Mouse (Mus musculus) midbrain, embryonic 11.5 days (tissue): ENCODE results near the gene Timmdc1. TPM values are rescaled to one million over a fixed set of nuclear protein-coding genes. Genes with fewer than 3 reads are reported as not detected.

Experiments
- ATAC-seq: fragments of 200-750 bp; cut with Nextera tagmentation; 2 replicates; pipeline ENCODE4 v1.8.0; 2017; ENCODE audit warnings: moderate TSS enrichment, moderate library complexity; ENCODE audit not compliant: low FRiP score
- DNase-seq: peaks from one replicate; pipeline ENCODE4 v3.0.0; 2015; ENCODE audit warnings: low spot score; ENCODE audit errors: missing footprints
- H3K27ac ChIP-seq: fragments of 300-500 bp; sonication (generic); 2 replicates; pipeline ENCODE4 v1.5.1; 2014; ENCODE audit warnings: low read depth, low read length
- H3K27me3 ChIP-seq: fragments of 300-500 bp; sonication (generic); 2 replicates; pipeline ENCODE4 v1.6.1; 2014; ENCODE audit warnings: mild to moderate bottlenecking, low read length, moderate library complexity, mixed read lengths; ENCODE audit not compliant: control insufficient read depth, insufficient read depth
- H3K36me3 ChIP-seq: fragments of 300-500 bp; sonication (generic); 2 replicates; pipeline ENCODE4 v1.6.1; 2014; ENCODE audit warnings: mild to moderate bottlenecking, low read length, moderate library complexity, mixed read lengths; ENCODE audit not compliant: control insufficient read depth, insufficient read depth
- H3K4me1 ChIP-seq: fragments of 300-500 bp; sonication (generic); 2 replicates; pipeline ENCODE4 v1.6.1; 2014; ENCODE audit warnings: low read length; ENCODE audit not compliant: control insufficient read depth, insufficient read depth
- H3K4me2 ChIP-seq: fragments of 300-500 bp; sonication (generic); 2 replicates; pipeline ENCODE4 v1.6.1; 2014; ENCODE audit warnings: mild to moderate bottlenecking, moderate library complexity
- H3K4me3 ChIP-seq: fragments of 300-500 bp; sonication (generic); 2 replicates; pipeline ENCODE4 v1.5.1; 2014; ENCODE audit warnings: low read depth, low read length
- H3K9ac ChIP-seq: fragments of 300-500 bp; sonication (generic); 2 replicates; pipeline ENCODE4 v1.6.1; 2014; ENCODE audit warnings: low read length
- H3K9me3 ChIP-seq: fragments of 300-500 bp; sonication (generic); 2 replicates; pipeline ENCODE4 v1.6.1; 2016; ENCODE audit warnings: low read length; ENCODE audit not compliant: control insufficient read depth
- WGBS: fragments of 180-500 bp; shearing (Covaris S2); extraction: QIAGEN DNeasy Blood & Tissue Kit; methylation state at CpG from one replicate; pipeline ENCODE4 v1.1.7; 2014; 5-methylcytosine and 5-hydroxymethylcytosine counted together
- polyA plus RNA-seq: library from polyadenylated mRNA; unstranded; fragments of >200 nt; fragmentation: Nextera tagmentation; extraction: Ambion mirVana; gene quantifications from 2 replicates; pipeline ENCODE4 v1.2.1, GENCODE M21; 2014

Gene Timmdc1
- polyA plus RNA-seq, 1 experiment from 2014 or later = 27.6 TPM

- Histone ChIP-seq H3K4me3 (peak overlapping the region; percentile 79), H3K36me3 (peaks cover 11% of the 10 kb centered on the region), H3K9me3 (no peaks in the 10 kb centered on the region), H3K9ac (peak overlapping the region; percentile 97), H3K27me3 (no peaks in the 10 kb centered on the region), H3K4me2 (peak overlapping the region; percentile 68), H3K27ac (no peak overlapping the region), H3K4me1 (peaks cover 10% of the 10 kb centered on the region)
- DNase-seq (peak; percentile 79), ATAC-seq (no peak)
- WGBS = 51% methylated on average over 12 of the region's 12 CpGs
Observed at GRCm38 (mm10) chr16:38451421-38452205, 70.8 kb downstream of the Timmdc1 start.

GRCm38 (mm10) chr16:38450707-38451106, 71.8 kb downstream of the Timmdc1 start:
- ATAC-seq = no peak
- no peak for DNase-seq
- Histone ChIP-seq H3K9ac (no peak overlapping the region), H3K27ac (no peak overlapping the region), H3K36me3 (peaks cover 18% of the 10 kb centered on the region), H3K4me3 (no peak overlapping the region), H3K27me3 (no peaks in the 10 kb centered on the region), H3K4me1 (peaks cover 10% of the 10 kb centered on the region), H3K9me3 (no peaks in the 10 kb centered on the region), H3K4me2 (no peak overlapping the region)
- WGBS = 88% methylated on average over 7 of the region's 7 CpGs

GRCm38 (mm10) chr16:38448458-38448857, 74.0 kb downstream of the Timmdc1 start:
- DNase-seq = no peak
- WGBS = 92% methylated on average over 12 of the region's 12 CpGs
- H3K36me3 ChIP-seq = peaks cover 28% of the 10 kb centered on the region

More at GRCm38 (mm10) chr16:38448458-38448857, 74.0 kb downstream of the Timmdc1 start:
- Histone ChIP-seq H3K27ac (no peak overlapping the region), H3K4me1 (peaks cover 10% of the 10 kb centered on the region), H3K4me3 (no peak overlapping the region), H3K4me2 (no peak overlapping the region), H3K9me3 (no peaks in the 10 kb centered on the region; the same call in 1 of the 2 replicates), H3K9ac (no peak overlapping the region), H3K27me3 (no peaks in the 10 kb centered on the region)
- no peak for ATAC-seq

Other genes with a start within 250 kb of the Timmdc1 start
- gene Nr1i2, start 227.8 kb downstream of the Timmdc1 start, polyA plus RNA-seq = not detected in 2 replicates
- gene Maats1, start 180.5 kb downstream of the Timmdc1 start, polyA plus RNA-seq = 0.32 and 0.60 TPM in 2 replicates
- gene Cox17, start 175.7 kb downstream of the Timmdc1 start, polyA plus RNA-seq = 122 and 124 TPM in 2 replicates
- not detected in 2 replicates for gene Gm21987, start 175.6 kb downstream of the Timmdc1 start, polyA plus RNA-seq
- 0.59 and 2.1 TPM in 2 replicates for gene Popdc2, start 160.5 kb downstream of the Timmdc1 start, polyA plus RNA-seq
- gene Pla1a, start 89.5 kb downstream of the Timmdc1 start, polyA plus RNA-seq = 0.23 and 0.59 TPM in 2 replicates
- 122 and 134 TPM in 2 replicates for gene Adprh, start 70.0 kb downstream of the Timmdc1 start, polyA plus RNA-seq
- 0.42 and 0.65 TPM in 2 replicates for gene Cd80, start 67.1 kb downstream of the Timmdc1 start, polyA plus RNA-seq
- gene Poglut1, start 27.6 kb upstream of the Timmdc1 start, polyA plus RNA-seq = 68.4 and 75.9 TPM in 2 replicates
- 79.4 and 80.5 TPM in 2 replicates for gene Tmem39a, start 36.0 kb upstream of the Timmdc1 start, polyA plus RNA-seq
- gene Arhgap31, start 190.6 kb upstream of the Timmdc1 start, polyA plus RNA-seq = 7.1 and 8.4 TPM in 2 replicates
- gene B4galt4, start 219.6 kb upstream of the Timmdc1 start, polyA plus RNA-seq = 26.4 and 29.9 TPM in 2 replicates